Mouse (Mus musculus): ENCODE data around the gene 1700003F12Rik. TPM values are rescaled to one million over a fixed set of nuclear protein-coding genes. Genes with fewer than 3 reads are reported as not detected.

Gene 1700003F12Rik
- total RNA-seq, 2 experiments from 2014 or later, result 0.76 to 1.4 TPM

DNA sequence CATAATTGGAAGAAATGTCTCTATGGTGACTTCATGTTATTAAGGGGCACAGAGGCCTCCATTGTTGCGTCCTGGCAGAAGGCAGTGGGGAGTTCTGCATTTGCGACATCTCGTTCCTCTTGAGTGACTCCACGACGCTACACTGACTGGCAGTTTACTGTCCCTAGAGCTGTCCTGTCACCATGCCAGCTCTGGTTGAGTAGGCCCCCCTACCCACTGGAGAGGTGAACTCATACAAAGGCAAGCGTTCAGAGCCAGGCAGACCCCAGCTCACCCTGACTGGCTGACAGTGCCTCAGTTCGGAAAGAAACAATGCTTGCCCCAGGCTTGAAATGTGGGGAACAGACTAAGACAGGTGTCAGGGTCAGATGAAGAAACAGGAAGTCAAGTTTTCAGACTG lies 27.4 kb downstream of the 1700003F12Rik start:
- DNase-seq (ENCODE audit: low spot score in 2 of 2), result no peak

DNA sequence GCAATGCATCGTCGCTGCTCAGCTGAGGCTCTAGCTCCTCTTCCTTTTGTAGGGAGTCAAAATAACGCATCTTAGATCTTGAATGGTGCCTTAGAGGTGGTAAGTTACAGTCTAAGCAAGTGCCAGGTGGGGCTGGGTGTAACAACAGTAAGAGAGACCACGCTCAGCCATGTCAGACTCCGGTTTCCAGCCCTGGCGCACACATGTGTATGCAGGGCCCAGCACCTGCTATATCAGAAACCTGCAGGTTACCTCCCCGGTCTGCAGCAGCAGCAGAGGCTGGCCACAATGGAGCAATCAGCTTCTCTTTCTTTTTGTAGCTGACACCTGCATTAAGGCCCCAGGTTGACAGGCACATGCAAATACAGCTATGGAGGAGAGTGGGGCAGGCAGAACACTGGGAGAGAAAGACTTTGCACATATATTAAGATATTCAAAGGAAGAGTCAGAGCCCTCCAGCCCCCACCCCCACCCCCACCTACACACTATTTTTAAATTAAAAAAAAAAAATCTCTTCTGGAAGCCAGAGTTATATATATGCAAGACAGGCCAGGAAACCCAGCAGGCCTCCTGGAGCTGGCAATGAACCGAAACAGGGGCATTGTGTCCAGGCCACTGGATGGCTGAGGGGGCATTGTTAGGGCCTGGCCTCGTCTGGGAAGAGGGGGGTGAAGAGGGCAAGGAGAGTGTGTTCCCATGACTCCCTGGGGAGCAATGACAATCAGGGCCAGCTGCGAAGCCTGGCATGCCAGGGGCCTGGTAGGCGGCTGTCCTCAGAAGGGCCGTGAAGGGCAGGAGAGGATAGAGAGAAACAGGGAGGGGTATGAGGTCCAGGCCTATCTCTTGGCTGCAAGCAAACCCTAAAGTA lies 30.2 kb downstream of the 1700003F12Rik start:
- DNase-seq (ENCODE audit: low spot score in 2 of 2), result no peak

DNA sequence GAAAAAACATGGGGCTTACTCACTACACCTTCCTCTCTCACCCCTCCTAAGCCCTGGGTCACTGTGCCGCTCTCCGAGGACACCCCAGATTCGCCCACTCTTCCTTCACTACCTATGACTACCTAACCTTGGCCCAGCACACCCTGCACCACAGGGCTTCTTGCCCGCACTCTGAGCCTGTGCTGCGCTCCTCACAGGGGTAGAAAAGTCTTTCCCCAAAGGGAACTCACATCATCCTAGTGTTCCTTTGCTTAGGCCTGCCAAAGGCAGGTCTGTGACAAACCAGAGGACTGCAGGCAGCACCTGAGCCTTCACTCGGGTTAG lies 30.8 kb downstream of the 1700003F12Rik start:
- no peak for DNase-seq (ENCODE audit: low spot score in 2 of 2)

DNA sequence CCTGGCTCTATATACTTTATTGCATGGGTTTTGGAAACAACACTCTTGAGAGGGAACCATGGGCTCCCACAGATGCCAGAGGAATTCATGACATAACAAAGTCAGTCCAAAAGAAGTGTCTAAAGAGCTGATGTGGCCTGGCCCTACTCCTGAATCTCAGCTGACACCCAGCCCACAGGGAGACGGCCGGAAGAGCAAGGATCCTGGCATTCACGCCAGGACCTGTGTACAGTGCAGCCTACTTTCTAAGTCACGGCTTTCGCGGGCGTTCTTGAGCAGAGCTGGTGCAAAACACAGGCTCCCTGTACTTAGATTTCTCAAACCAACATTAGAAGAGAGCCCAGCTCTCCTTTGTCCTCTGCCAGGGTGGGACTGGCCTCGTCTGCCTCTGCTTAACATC lies 33.7 kb downstream of the 1700003F12Rik start:
- no peak for DNase-seq (ENCODE audit: low spot score in 2 of 2)

DNA sequence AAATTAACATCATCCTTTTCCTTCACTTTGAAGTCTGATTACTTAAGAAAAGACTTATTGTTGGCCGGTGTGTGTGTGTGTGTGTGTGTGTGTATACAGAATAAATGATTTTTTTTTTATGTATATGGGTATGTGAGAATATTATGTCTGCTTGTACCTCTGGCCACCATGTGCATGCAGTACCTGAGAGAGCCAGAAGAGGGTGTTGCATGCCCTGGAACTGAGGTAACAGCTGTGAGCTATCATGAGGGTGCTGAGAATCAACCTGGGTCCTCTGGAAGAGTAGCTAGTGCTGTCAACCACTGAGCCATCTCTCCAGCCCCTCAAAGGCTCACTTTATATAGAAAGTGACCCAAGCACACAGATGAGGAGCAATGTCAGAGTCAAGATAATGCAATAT lies 34.5 kb downstream of the 1700003F12Rik start:
- no peak for DNase-seq (ENCODE audit: low spot score in 2 of 2)

DNA sequence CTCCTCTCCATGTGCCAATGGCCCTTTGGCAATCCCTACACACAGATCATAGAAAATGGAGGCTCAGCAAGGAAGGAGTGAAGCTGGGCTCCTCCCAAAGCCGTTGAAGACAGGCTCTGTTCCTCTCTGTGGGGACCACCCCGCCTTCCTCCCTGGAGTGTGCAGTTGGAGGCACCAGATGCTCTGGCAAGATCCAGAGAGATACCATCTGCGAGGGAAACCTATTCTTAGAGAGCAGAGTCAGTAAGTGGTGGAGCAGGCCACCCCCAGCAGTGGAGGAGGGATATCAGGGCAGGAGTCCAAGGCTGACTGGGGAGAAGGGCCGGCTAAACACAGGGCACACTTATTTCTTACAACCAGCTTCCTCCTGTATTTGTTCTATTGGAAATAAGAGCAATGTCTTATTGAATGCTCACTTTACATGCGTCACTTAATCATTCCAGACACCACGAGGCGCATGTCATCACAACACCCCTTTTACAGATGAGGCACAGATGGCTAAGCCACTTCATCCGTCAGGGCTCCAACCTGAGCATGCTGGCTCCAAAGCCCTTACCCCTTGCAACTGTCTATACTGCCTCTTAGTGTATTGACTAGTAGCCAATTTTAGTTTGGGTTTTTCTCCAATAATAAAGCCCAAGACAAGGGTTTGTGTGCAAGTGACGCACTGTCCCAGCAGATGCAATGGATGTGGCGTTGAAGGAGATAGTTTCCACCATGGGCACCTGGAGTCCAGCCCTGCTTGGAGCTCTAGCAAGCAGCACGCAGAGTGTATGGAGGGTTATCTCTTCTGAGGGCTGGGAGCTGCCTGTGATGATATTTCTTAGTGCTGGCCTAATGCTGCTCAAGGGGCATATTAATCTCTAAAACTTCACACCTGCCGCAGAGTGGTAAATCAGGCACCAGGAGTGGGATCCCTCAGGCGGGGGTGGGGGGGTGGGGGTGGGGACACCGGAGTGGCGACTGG lies 37.3 kb downstream of the 1700003F12Rik start:
- no peak for DNase-seq (ENCODE audit: low spot score in 2 of 2)

DNA sequence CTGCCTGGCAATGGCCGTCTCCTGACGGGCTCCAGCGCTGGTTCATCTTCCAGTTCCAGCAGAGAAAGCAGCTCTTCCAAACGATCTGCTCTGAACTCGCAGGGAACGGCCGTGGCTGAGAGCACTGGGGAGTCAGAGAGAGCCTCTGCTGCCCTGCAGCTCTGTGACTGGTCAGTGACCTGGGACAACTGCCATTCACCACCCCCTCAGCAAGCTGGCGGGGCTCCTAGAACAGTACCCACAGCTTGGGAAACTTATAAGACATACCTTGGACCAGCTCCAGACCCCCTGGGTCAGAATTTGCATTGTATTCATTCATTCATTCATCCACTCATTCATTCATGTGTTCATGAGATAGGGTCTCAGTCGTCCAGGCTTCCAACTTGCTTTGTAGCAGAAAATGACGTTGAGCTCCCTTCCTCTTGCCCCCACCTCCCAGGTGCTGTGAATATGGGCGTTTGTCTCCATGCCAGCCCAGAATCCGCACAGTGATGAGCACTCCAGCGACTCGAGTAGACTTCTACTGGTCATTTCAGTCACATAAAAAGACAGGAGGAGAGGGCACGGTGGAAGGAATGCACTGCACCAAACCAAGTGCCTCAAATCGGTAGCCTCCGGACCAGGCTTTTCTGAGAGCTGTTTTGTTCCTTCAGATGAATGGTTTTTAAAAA lies 38.2 kb downstream of the 1700003F12Rik start:
- DNase-seq (ENCODE audit: low spot score in 2 of 2), result no peak

DNA sequence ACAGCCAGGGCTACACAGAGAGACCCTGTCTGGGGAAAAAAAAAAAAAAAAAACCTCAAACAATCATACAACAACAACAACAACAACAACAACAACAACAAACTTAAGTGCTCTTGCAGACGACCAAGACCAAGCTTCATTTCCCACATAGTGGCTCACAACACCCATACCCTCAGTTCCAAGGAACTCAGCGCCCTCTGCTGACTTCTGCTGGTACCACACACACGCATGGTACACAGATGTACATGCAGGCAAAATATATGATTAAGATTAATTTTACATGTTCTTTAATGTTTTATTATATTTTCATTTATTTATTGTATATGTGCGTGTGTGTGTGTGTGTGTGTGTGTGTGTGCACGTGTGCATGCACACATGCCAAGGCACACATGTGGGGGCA lies 39.5 kb downstream of the 1700003F12Rik start:
- no peak for DNase-seq (ENCODE audit: low spot score in 2 of 2)

DNA sequence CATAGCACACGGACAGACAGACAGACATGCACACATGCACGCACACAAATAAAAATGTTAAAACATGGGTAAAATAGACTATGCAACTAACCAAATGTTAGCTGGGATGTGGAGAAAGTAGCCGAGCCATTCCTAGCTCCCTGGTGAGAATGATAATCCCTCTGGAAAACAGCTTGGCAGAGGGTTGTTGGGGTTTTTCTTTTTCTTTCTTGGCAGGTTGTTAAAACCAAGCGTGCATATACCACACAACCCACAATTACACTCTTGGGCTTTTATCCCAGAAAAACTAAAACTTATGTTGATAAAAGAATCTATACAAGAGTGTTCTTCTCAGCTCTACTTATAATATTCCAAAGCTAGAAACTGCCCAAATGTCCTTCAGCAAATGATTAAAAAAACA lies 42.2 kb downstream of the 1700003F12Rik start:
- no peak for DNase-seq (ENCODE audit: low spot score in 2 of 2)

DNA sequence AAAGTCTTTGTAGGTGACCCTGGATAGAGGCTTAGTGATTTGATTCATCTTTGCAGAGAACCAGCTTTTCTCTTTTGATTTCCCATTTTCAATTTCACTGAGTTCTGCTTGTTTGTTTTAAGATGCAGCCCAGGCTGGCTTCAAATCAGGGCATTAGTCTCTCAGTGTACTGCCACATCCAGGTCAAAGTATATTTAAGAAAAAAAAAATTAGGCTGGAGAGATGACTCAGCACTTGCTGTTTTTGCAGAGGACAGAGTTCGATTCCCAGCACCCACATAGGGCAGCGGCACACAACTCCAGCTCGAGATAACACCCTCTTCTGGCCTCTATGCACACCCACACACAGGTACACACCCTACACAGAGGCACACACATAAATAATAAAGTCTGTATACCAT lies 44.4 kb downstream of the 1700003F12Rik start:
- DNase-seq (ENCODE audit: low spot score in 2 of 2), result no peak

DNA sequence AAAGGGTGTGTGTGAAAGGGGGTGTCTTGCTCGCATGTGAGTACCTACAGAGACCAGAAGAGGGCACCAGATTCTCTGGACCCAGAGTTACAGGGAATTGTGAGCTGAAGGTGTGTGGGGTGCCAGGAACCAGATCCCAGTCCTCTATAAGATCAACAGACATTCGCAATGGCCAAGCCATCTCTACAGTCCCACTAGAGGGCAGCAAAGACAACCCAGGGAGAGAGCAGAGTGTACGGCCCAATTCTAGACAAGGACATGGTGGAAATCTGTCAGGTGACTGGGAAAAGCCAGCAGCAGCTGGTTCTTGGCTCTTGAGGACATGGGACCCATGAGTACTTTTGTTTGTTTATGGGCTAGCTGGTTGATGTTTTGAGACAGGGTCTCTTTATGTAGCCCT lies 46.1 kb downstream of the 1700003F12Rik start:
- DNase-seq (ENCODE audit: low spot score in 2 of 2), result no peak

DNA sequence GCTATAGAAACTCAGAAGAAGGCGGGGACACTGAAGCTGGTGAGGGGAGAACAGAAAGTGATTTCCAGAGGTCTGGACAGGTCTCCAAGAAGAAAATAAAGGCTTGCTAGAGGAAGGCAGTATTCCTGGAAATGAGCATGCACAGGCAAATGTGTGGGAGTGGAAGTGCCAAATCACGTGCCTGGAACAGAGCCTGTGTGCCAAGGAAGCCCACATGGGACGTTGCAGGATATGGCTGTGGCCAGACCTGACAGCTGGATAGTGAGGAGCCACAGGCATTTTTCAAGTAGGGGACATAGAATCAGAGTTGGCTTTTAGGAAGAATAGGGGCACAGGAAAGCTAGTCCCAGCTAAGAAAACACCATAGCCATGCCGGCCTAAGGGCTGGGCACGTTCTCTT lies 48.9 kb downstream of the 1700003F12Rik start:
- no peak for DNase-seq (ENCODE audit: low spot score in 2 of 2)

DNA sequence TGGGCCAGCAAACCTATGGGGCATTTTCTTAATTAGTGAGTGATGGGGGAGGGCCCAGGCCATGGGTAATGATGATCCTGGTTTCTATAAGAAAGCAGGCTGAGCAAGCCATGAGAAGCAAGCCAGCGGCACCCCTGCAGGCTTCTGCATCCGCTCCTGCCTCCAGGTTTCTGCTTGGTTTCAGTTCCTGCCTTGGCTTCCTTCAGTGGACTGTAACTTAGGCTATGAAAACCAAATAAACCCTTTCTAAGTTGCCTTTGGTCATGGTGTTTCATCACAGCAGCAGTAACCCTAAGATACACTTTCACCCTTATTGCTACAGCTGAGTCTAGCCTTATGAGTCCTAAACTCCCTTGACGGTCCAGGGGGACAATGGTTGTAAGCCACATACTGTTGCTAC lies 50.5 kb downstream of the 1700003F12Rik start:
- DNase-seq (ENCODE audit: low spot score in 2 of 2), result no peak

Other genes starting within 250 kb of the 1700003F12Rik start
- not detected for gene Bpifb9b, start 239.9 kb upstream of the 1700003F12Rik start, total RNA-seq (2021)
- 10 to 100 TPM; 15.9 to 17.9 TPM for gene Cdk5rap1, start 174.1 kb upstream of the 1700003F12Rik start, total RNA-seq (2021)
- gene Snta1, start 139.0 kb upstream of the 1700003F12Rik start, total RNA-seq (2021), result 10 to 100 TPM; 29.2 to 30.1 TPM
- gene Cbfa2t2, start 110.6 kb upstream of the 1700003F12Rik start, total RNA-seq (2021), result 10 to 100 TPM; 45.8 to 60.4 TPM
- under 1 TPM in 1 of 2 experiments, not detected in 1; 0.25 TPM for gene Actl10, start 4.7 kb downstream of the 1700003F12Rik start, total RNA-seq (2021)
- 1 to 10 TPM; 5.1 to 5.9 TPM for gene Necab3, start 11.8 kb downstream of the 1700003F12Rik start, total RNA-seq (2021)
- 10 to 100 TPM; 20.5 to 23.3 TPM for gene E2f1, start 22.8 kb downstream of the 1700003F12Rik start, total RNA-seq (2021)
- 10 to 100 TPM; 29.8 to 34.2 TPM for gene Pxmp4, start 56.6 kb downstream of the 1700003F12Rik start, total RNA-seq (2021)
- gene Zfp341, start 66.2 kb downstream of the 1700003F12Rik start, total RNA-seq (2021), result 1 to 10 TPM; 3.3 to 3.6 TPM
- 1 to 10 TPM in 1 of 2 experiments, under 1 TPM in 1; 0.71 to 1.3 TPM for gene 4930519P11Rik, start 66.4 kb downstream of the 1700003F12Rik start, total RNA-seq (2021)
- 100 to 1,000 TPM; 214 to 228 TPM for gene Chmp4b, start 104.6 kb downstream of the 1700003F12Rik start, total RNA-seq (2021)
- gene Gm14214, start 222.9 kb downstream of the 1700003F12Rik start, total RNA-seq (2021), result not detected
- gene Raly, start 244.0 kb downstream of the 1700003F12Rik start, total RNA-seq (2021), result 100 to 1,000 TPM; 216 to 223 TPM
- gene a, start 244.3 kb downstream of the 1700003F12Rik start, total RNA-seq (2021), result not detected